Mouse (Mus musculus) testis, adult 2 months (tissue): ENCODE results near the gene Sbf1.

Experiments
- CTCF ChIP-seq: fragments of 200-500 bp; IDR thresholded peaks from 2 replicates; pipeline ENCODE4 v1.5.1; 2012; ENCODE audit warnings: low read depth, mild to moderate bottlenecking, inconsistent platforms, low read length, moderate library complexity; ENCODE audit not compliant: control insufficient read depth, insufficient read depth, insufficient replicate concordance
- POLR2A ChIP-seq: fragments of 200-500 bp; IDR thresholded peaks from 2 replicates; pipeline ENCODE4 v1.6.1; 2012; ENCODE audit warnings: low read depth, mild to moderate bottlenecking, inconsistent platforms, low read length, moderate library complexity; ENCODE audit not compliant: control insufficient read depth

- no peak for TF ChIP-seq CTCF
- TF ChIP-seq POLR2A: no peak
These were observed 461 bp downstream of the Sbf1 start for GRCm38 (mm10) chr15:89314511-89315189.
